In genomic region chr2:26960756-26961155, GRCm38 (mm10) we compare ENCODE assay signal across 13 mouse cellular contexts. TPM values are rescaled to one million over a fixed set of nuclear protein-coding genes. Genes with fewer than 3 reads are reported as not detected.
DNase-seq lines count a peak whose midpoint lies in the region; TF ChIP-seq lines count a peak whose summit lies in the region.
"Had no signal": no experiment of that assay in that cellular context is flagged by ENCODE, and none has a peak within 500 bp of the region (broad histone marks: within the 10 kb centered on the region; RNA-seq: fewer than 3 reads in every experiment).

No protein-coding gene starts in this region.

- H3K27ac ChIP-seq in cerebellum, adult 2 months (ENCODE audit: insufficient read depth, low read length), result no peak overlapping the region
- no peak overlapping the region for H3K27ac ChIP-seq in left cerebral cortex, adult 2 months
- H3K27ac ChIP-seq: forebrain, embryonic 13.5 days; limb, embryonic 12.5 days had no signal

- no peaks in the 10 kb centered on the region for H3K27me3 ChIP-seq in cerebellum, adult 2 months (ENCODE audit: control insufficient read depth, insufficient read depth, low read length)
- H3K27me3 ChIP-seq: forebrain, embryonic 13.5 days; limb, embryonic 12.5 days had no signal

- TF ChIP-seq POLR2A in cerebellum, adult 2 months (IDR thresholded peaks at IDR 0.05; ENCODE audit: borderline replicate concordance, insufficient read depth, low read length), result no peak

- H3K4me3 ChIP-seq in cerebellum, adult 2 months (replicated peaks; ENCODE audit: insufficient read depth, low read depth, low read length), result no peak overlapping the region
- no peak overlapping the region for H3K4me3 ChIP-seq in left cerebral cortex, adult 2 months
- H3K4me3 ChIP-seq: forebrain, embryonic 13.5 days; limb, embryonic 12.5 days had no signal

- intact Hi-C loops in left cerebral cortex, adult 2 months (cut with DNase I), result no loop called here

- peaks cover 3% of the 10 kb centered on the region; the same call in 1 of the 2 replicates for H3K4me1 ChIP-seq in cerebellum, adult 2 months (ENCODE audit: control insufficient read depth, insufficient read depth, low read length)

- no peak for DNase-seq in cerebellum, adult 2 months
- DNase-seq in cerebellum, adult 11-12 months, result no peak
- no peak for DNase-seq in left cerebral cortex, adult 2 months (ENCODE audit: extremely low spot score in 1 of 2, low spot score in 2 of 2)
- DNase-seq in left cerebral cortex, adult 8-10 months (ENCODE audit: low spot score in 2 of 2), result no peak
- peak; percentile 28 for DNase-seq in 416B (ENCODE audit: low read depth)
- DNase-seq in embryo, embryonic 11 days, result peak; percentile 13
- no peak for DNase-seq in T-cell, adult 2 months (ENCODE audit: low spot score)
- no peak for DNase-seq in gastrocnemius, adult 8-10 months (ENCODE audit: low spot score in 2 of 2)
- DNase-seq: B cell, adult 2 months had no signal

- TF ChIP-seq CTCF in cerebellum, adult 2 months (IDR thresholded peaks at IDR 0.05; ENCODE audit: borderline replicate concordance, insufficient read depth, low read depth, low read length), result peak; percentile 38; the same call in 1 of the 2 replicates
- TF ChIP-seq CTCF in left cerebral cortex, adult 2 months (IDR thresholded peaks at IDR 0.05), result peak; percentile 33; the same call in 1 of the 2 replicates

- WGBS in cerebellum, adult 2 months, result 48% methylated on average over 4 of the region's 4 CpGs

RNA-seq across cellular contexts. Expression of gene Rexo4, which starts 3.4 kb away (rescaled TPM):
- polyA plus RNA-seq in cerebellum, adult 2 months (2012; rRNA removed), result 70.3 and 72.2 TPM in 2 replicates
- total RNA-seq in left cerebral cortex, adult 2 months (2021), result 10 to 100 TPM; 60.1 to 69.6 TPM
- 10 to 100 TPM; 43.4 to 54.7 (median 46.8) TPM for total RNA-seq in left cerebral cortex, adult 8-10 months (2022)
- 10 to 100 TPM; 11.0 to 15.8 (median 14.4) TPM for total RNA-seq in gastrocnemius, adult 8-10 months (2022)

RNA-seq across cellular contexts. Expression of gene Adamts13, which starts 12.5 kb away (rescaled TPM):
- 0.59 TPM in 1 of 2 replicates, not detected in the other for polyA plus RNA-seq in cerebellum, adult 2 months (2012; rRNA removed)
- 1 to 10 TPM; 1.8 to 2.3 TPM for total RNA-seq in left cerebral cortex, adult 2 months (2021)
- total RNA-seq in left cerebral cortex, adult 8-10 months (2022), result 1 to 10 TPM; 1.2 to 1.6 (median 1.4) TPM
- not detected for total RNA-seq in gastrocnemius, adult 8-10 months (2022)
- polyA plus RNA-seq: forebrain, embryonic 13.5 days; midbrain, embryonic 11.5 days had no signal

RNA-seq across cellular contexts. Expression of gene Stkld1, which starts 26.9 kb away (rescaled TPM):
- 0.28 and 0.30 TPM in 2 replicates for polyA plus RNA-seq in cerebellum, adult 2 months (2012; rRNA removed)
- under 1 TPM in 1 of 2 experiments, not detected in 1; 0.37 TPM for total RNA-seq in left cerebral cortex, adult 2 months (2021)
- under 1 TPM in 2 of 4 experiments, not detected in 2; 0.16 to 0.42 TPM for total RNA-seq in left cerebral cortex, adult 8-10 months (2022)
- not detected for total RNA-seq in gastrocnemius, adult 8-10 months (2022)
- polyA plus RNA-seq: forebrain, embryonic 13.5 days; intestine, embryonic 14.5 days; midbrain, embryonic 11.5 days had no signal

RNA-seq across cellular contexts. Expression of gene Surf4, which starts 27.0 kb away (rescaled TPM):
- polyA plus RNA-seq in cerebellum, adult 2 months (2012; rRNA removed), result 54.9 and 60.5 TPM in 2 replicates
- total RNA-seq in left cerebral cortex, adult 2 months (2021), result 10 to 100 TPM; 46.6 to 50.0 TPM
- 10 to 100 TPM; 46.2 to 51.8 (median 49.9) TPM for total RNA-seq in left cerebral cortex, adult 8-10 months (2022)
- 10 to 100 TPM; 76.1 to 81.4 (median 79.4) TPM for total RNA-seq in gastrocnemius, adult 8-10 months (2022)

RNA-seq across cellular contexts. Expression of gene Surf1, which starts 44.4 kb away (rescaled TPM):
- polyA plus RNA-seq in cerebellum, adult 2 months (2012; rRNA removed), result 153 and 159 TPM in 2 replicates
- total RNA-seq in left cerebral cortex, adult 2 months (2021), result 10 to 100 TPM; 96.6 to 97.2 TPM
- 100 to 1,000 TPM; 116 to 127 (median 120) TPM for total RNA-seq in left cerebral cortex, adult 8-10 months (2022)
- 10 to 100 TPM; 36.3 to 50.3 (median 43.0) TPM for total RNA-seq in gastrocnemius, adult 8-10 months (2022)

Comparison
In these comparisons a context has a peak if more than half of its experiments do, and no peak if none do; other contexts are left out.
1. DNase-seq: peak in 416B (single experiment) and embryo, embryonic 11 days (single experiment); none in cerebellum, adult 2 months (0 of 2), cerebellum, adult 11-12 months (single experiment), left cerebral cortex, adult 2 months (0 of 2), left cerebral cortex, adult 8-10 months (0 of 2), T-cell, adult 2 months (single experiment) and gastrocnemius, adult 8-10 months (0 of 2).